Comparison of ENCODE assay signal across 9 mouse cellular contexts in genomic region chr9:14075452-14075851, GRCm38 (mm10).
DNase-seq lines count a peak whose midpoint lies in the region; ATAC-seq and TF ChIP-seq lines count a peak whose summit lies in the region.
"Had no signal": no experiment of that assay in that cellular context is flagged by ENCODE, and none has a peak within 500 bp of the region (broad histone marks: within the 10 kb centered on the region; RNA-seq: fewer than 3 reads in every experiment).

No protein-coding gene starts in this region.

- intact Hi-C loops in gastrocnemius, postnatal 14 days (cut with DNase I; ENCODE audit: low total_unique reads), result no loop called here

- H3K36me3 ChIP-seq in lung, embryonic 14.5 days (ENCODE audit: insufficient read depth), result no peaks in the 10 kb centered on the region
- H3K36me3 ChIP-seq: G1E had no signal

- H3K4me1 ChIP-seq in lung, embryonic 14.5 days (ENCODE audit: insufficient read depth), result no peaks in the 10 kb centered on the region
- no peaks in the 10 kb centered on the region for H3K4me1 ChIP-seq in lung, adult 2 months (ENCODE audit: control insufficient read depth, insufficient read depth, low read length)

- DNase-seq in lung, embryonic 14.5 days, result peak; percentile 76
- DNase-seq in lung, adult 2 months, result no peak
- peak; percentile 59 for DNase-seq in cerebellum, adult 11 months
- DNase-seq in gastrocnemius, postnatal 14 days, result peak; percentile 71
- peak; percentile 53 for DNase-seq in kidney, postnatal 14 days
- DNase-seq in urinary bladder, adult 18-20 months (ENCODE audit: low spot score in 2 of 2), result no peak

- H3K27ac ChIP-seq in lung, embryonic 14.5 days (ENCODE audit: low read depth), result no peak overlapping the region

- TF ChIP-seq POLR2A in lung, adult 2 months (IDR thresholded peaks at IDR 0.05; ENCODE audit: borderline replicate concordance, extremely low read depth, low read depth, low read length), result no peak

- no peaks in the 10 kb centered on the region for H3K27me3 ChIP-seq in lung, embryonic 14.5 days (ENCODE audit: insufficient read depth, low read length)

- peak; percentile 76; the same call in 1 of the 2 replicates for ATAC-seq in lung, embryonic 14.5 days (ENCODE audit: insufficient read depth)
- peak; percentile 96 for ATAC-seq in megakaryocyte-erythroid progenitor cell, adult 5-6 weeks (replicated peaks; ENCODE audit: low FRiP score, low TSS enrichment, poor library complexity, severe bottlenecking)
- ATAC-seq in granulocyte monocyte progenitor cell, adult 5-6 weeks (replicated peaks; ENCODE audit: poor library complexity, severe bottlenecking), result no peak

- H3K4me3 ChIP-seq in lung, embryonic 14.5 days (ENCODE audit: low read depth, low read length), result no peak overlapping the region
- H3K4me3 ChIP-seq in lung, adult 2 months (replicated peaks; ENCODE audit: extremely low read depth, low read depth, low read length), result no peak overlapping the region

- no peaks in the 10 kb centered on the region for H3K9me3 ChIP-seq in lung, embryonic 14.5 days (ENCODE audit: low read depth, low read length)
- H3K9me3 ChIP-seq: G1E had no signal

- no peak for TF ChIP-seq CTCF in lung, embryonic 14.5 days (IDR thresholded peaks at IDR 0.05; ENCODE audit: low read depth)
- no peak for TF ChIP-seq CTCF in lung, adult 2 months (IDR thresholded peaks at IDR 0.05; ENCODE audit: insufficient read depth, low read length)

- 34% methylated on average over 4 of the region's 4 CpGs for WGBS in lung, embryonic 14.5 days
- 32% methylated on average over 4 of the region's 4 CpGs for WGBS in lung, adult 2 months

- no peak overlapping the region for H3K9ac ChIP-seq in lung, embryonic 14.5 days

- H3K4me2 ChIP-seq in lung, embryonic 14.5 days, result no peak overlapping the region

Comparison
In these comparisons a context has a peak if more than half of its experiments do, and no peak if none do; other contexts are left out.
1. DNase-seq: peak in lung, embryonic 14.5 days (single experiment), cerebellum, adult 11 months (single experiment), gastrocnemius, postnatal 14 days (single experiment) and kidney, postnatal 14 days (single experiment); none in lung, adult 2 months (single experiment) and urinary bladder, adult 18-20 months (0 of 2).